Mouse (Mus musculus): Measurements from ENCODE around the gene Nans.

DNA sequence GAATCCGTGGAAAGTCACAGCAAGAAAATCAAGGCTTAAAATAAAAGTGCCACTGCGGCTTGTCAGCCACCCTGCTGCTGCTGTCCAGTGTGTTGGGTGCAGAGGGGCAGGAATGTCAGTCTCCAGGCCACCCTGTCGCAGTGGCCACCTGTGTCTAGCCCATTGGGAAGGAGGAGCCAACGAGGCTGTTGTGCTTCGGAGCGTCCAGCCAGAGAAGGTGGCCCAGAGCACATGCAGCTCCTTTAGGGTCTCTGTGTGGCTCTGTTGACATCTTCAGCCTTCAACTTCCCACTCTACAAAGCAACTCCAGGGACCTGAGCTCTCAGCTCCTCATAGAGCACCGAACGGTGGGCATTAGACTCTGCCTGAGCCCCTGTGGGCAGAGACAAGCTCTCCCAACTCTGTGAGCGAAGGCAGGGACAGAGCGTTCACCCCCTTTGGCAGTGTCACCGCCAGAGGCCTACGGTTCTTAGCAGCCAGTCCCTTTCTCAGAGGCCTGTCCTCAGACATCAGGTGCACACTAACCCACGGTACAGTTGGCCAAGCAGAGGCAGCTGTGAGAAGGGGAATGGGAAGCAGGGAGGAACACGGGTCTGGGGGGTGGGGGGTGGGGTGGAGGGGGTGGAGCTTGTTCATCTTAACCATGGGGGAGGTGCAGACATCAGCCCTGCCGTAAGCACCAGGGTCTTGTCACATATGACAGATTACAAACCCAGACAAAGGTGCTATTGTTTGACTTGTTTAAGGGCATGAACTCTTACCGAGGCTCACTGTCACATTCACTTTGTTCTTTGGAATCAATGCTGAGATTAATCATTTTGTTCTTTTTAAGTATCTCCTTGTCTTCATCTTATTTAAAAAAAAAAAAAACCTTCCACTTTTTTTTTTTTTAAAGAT, 13.8 kb downstream of the Nans start:
- TF ChIP-seq ZC3H11A (IDR thresholded peaks at IDR 0.05; ENCODE audit: borderline replicate concordance, low read depth, low read length): no peak
- TF ChIP-seq ZNF384 (IDR thresholded peaks at IDR 0.05; ENCODE audit: low read depth, low read length): no peak
- no peak for TF ChIP-seq CHD2 (IDR thresholded peaks at IDR 0.05; ENCODE audit: low read depth, low read length)
- TF ChIP-seq MAFK (IDR thresholded peaks at IDR 0.05; ENCODE audit: insufficient read depth, low read depth, low read length): no peak
- no peak for TF ChIP-seq HCFC1 (IDR thresholded peaks at IDR 0.05; ENCODE audit: borderline replicate concordance, insufficient read depth, low read length)

Measured in ES-E14 (cell line).